Mouse (Mus musculus) naive thymus-derived CD4-positive, alpha-beta T cell, adult 2 months (primary cell): ENCODE data around the gene Sstr5.

Experiments used
- DNase-seq: peaks from one replicate; pipeline ENCODE4 v3.0.0-alpha.2; 2011; ENCODE audit warnings: low read depth

The Sstr5 gene

GRCm38 (mm10) chr17:25474330-25475077, 22.6 kb downstream of the Sstr5 start:
- peak; percentile 81 for DNase-seq

DNA sequence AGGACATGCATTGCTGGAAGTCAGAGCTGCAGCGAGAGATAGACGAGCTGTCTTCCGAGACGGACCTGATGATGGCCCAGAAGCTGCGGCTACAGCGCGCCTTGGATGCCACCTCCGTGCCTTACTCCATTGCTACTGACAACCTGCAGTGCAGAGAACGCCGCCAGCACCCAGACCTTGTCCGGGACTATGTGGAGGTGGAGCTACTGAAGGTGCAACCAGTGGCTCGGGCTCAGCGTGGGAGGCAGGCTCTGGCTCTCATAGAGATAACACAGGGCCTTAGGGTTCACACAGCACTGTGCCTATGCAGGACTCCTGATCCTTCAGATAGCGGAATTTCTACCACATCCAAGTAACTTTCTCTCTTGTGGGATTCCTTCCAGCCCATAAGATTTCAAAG, 25.0 kb downstream of the Sstr5 start:
- no peak for DNase-seq

GRCm38 (mm10) chr17:25471418-25471817, 25.7 kb downstream of the Sstr5 start:
- no peak for DNase-seq

GRCm38 (mm10) chr17:25469798-25470197, 27.3 kb downstream of the Sstr5 start:
- DNase-seq: peak; percentile 10

DNA sequence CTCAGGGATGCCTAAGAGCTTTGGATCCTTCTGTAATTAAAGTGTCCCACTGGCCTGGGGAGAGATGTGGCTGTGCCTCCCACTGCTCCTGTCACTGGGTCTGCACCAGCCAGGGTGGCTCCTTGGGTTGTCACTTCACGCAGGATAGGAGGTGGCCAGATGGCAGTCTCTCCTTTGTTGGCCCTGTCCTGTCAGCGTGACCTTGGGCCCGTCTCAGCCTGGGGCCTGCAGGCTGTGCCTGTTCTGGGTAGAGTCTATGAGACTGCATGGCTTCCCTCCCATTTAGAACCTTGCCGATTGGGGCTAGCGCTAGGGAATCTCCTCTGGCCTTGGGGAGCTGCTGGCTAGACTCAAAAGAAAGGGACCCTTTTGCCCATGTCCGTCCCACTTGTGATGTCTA, 28.8 kb downstream of the Sstr5 start:
- DNase-seq: no peak

DNA sequence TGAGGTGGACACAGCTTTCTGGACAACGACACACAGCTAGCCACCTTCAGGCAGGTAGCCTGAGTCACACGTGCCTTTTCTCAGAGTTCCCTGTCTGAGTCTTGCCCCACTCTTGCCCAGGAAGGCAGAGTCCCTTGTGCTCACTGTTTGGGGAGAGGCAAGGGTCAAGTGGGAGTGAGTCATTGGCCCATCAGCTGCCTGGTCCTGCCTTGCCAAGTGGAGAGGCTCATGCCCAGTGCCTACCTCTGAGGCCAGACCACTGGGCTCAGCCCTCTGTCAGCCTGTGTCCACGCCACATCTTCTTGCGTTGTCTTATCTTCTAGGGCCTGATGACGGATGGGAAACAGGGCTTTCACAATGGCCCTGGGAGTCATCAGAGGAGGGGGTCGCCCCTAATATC, 29.3 kb downstream of the Sstr5 start:
- no peak for DNase-seq

GRCm38 (mm10) chr17:25466257-25466656, 30.8 kb downstream of the Sstr5 start:
- DNase-seq: no peak

DNA sequence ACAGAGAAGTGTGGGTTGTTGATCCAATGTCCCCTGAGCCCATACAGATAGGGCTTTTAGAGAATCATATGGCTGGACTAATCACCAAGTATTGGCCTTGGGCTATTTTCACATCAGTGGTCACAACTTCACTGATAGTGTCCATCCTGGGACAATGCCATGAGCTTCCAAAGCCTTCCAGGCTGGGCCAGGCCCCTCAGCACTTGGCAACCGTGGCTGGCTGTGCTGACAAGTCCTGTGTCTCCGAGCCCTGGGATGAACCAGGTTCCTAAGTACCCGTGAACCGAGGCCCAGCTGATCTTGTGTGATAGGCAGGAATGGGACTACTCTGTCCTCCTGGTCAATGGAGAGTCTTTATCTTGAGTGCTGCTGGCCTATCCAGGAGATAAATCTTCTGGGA, 33.0 kb downstream of the Sstr5 start:
- no peak for DNase-seq

- DNase-seq: no peak
Observed at GRCm38 (mm10) chr17:25463326-25463945, 33.7 kb downstream of the Sstr5 start.

DNA sequence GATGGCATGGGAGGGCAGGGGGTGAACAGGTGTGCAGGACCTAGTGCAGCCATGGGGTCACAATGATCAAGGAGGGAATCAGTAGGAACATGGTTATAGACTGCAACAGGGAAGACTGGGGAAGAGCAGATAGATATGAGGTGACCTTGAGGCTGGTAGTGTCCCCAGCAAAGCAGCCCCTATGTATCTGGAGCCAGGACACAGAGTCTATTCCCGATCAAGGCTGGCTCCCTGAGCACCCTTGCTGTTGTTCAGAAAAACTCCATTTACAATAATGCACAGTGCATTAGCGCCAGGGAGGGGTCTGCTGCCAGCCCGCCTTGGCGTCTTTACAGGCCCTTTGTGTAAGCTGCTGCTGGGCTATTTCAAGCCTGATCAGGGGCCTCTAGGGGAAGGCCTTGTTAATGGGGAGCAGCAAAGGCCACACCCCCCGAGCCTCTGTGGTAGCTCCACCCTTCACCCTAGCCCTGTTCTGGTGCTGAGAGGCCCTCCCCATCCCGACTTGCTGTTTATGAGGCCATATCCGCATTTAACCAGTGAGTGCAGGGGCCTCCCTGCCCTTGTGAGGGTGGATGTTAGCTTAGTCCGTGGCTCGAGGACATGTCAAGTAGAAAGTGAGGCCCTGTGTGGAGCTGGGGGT, 34.7 kb downstream of the Sstr5 start:
- no peak for DNase-seq

DNA sequence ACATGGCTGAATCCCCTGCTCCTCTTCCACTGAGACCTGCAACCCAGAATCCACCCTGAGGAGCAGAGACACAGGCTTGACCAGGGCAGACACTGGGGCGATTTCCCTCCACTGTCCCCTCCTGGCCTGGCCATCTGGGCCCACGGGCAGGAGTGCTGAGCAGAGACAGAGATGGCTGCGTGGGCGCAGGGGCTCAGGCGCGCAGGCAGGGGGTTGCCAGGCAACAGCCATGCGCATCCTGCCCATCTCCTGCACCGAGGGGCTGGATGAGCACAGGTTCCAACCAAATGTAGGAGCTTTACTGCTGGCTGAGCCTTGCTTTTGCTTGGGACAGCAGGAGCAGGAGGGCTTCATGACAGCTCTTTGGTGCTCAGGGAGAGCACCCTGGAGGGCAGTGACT, 40.5 kb downstream of the Sstr5 start:
- no peak for DNase-seq

- no peak for DNase-seq
Observed at GRCm38 (mm10) chr17:25454272-25454671, 42.8 kb downstream of the Sstr5 start, which contains the start of gene Tekt4. Tekt4 (plus strand) TSS chr17:25454615.

- DNase-seq: no peak
Observed at GRCm38 (mm10) chr17:25452246-25452965, 44.7 kb downstream of the Sstr5 start.

DNA sequence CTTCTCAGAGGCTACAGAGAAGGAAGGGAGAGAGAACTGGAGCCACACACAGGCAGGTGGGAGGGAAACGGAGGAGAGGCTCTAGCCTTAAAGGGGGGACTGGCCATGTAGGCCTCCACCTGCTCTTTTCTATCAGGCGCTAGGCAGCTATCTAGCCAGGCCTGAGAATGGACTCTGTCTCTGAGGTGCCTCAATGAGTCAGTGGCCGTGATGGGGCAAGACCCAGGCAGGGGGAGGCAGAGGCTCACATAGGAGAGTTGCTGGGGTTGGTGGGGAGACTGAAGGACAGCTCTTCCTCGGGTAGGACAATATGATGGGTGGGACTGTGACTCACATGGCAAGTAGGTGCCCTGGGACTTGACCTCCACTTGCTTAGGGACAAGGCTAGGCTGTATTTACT, 46.8 kb downstream of the Sstr5 start:
- DNase-seq: no peak

DNA sequence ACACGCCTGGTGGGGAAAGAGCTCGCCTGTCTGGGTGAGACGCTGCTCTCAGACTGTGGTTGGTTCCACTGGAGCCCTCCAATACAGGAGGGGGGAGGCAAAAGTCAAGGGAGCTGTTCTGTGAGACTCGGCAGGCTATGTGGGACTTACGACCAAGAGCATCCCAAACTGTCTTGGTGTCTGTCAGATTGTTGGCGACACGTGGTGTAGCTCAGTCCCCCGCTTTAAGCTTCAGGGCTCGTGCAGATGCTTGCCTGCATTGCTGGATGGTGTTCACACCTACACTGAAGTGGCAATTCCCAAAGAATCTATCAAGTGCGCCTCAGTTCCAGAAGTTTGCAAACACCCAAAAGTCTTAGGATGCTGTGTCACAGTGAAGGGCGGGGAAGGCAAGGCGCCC, 49.2 kb downstream of the Sstr5 start:
- DNase-seq: no peak

DNA sequence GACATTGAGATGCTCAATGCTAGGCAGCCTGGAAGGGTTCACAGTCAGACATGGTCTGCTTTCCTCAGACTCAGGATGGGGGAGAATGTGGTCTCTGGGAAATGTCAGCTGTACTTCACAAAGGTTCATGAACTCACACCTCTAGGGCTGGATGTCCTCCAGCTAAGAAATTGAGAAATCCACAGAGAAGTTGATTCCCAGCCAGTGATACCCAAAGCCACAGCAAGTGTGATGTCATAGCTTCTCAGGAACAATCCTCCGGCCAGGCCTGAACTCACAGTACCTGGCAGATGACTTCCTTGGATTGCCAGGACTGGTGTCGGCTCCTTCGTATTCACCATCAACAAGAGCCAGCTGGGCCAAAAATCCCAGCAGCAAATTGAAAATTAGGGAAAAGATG, 51.2 kb downstream of the Sstr5 start:
- no peak for DNase-seq

- DNase-seq: no peak
Observed at GRCm38 (mm10) chr17:25445074-25445473, 52.0 kb downstream of the Sstr5 start.

GRCm38 (mm10) chr17:25442889-25443288, 54.2 kb downstream of the Sstr5 start:
- DNase-seq: no peak

- DNase-seq: no peak
Observed at GRCm38 (mm10) chr17:25441417-25441816, 55.7 kb downstream of the Sstr5 start.
